Mouse (Mus musculus) embryonic fibroblast, embryonic 13.5 days (primary cell): ENCODE results near the gene Larp4b. TPM values are rescaled to one million over a fixed set of nuclear protein-coding genes. Genes with fewer than 3 reads are reported as not detected.
"Not testable (repeated sequence)": the region's sequence is repeated elsewhere in the genome, so short reads cannot be mapped to it uniquely, and the experiment has no call there.

ENCODE experiments used
- H3K27ac ChIP-seq: 2 replicates; pipeline ENCODE4 v1.5.1; 2012; ENCODE audit warnings: low read length, control low read depth, inconsistent platforms; ENCODE audit not compliant: insufficient read depth
- H3K4me1 ChIP-seq: 2 replicates; pipeline ENCODE4 v1.6.1; 2011; ENCODE audit warnings: low read length; ENCODE audit not compliant: control insufficient read depth, insufficient read depth
- H3K4me3 ChIP-seq: 2 replicates; pipeline ENCODE4 v1.5.1; 2011; ENCODE audit warnings: mild to moderate bottlenecking, control low read depth, low read length; ENCODE audit not compliant: insufficient read depth
- CTCF ChIP-seq: IDR thresholded peaks from 2 replicates; pipeline ENCODE4 v1.5.1; 2011; ENCODE audit warnings: mild to moderate bottlenecking, control low read depth, low read length, moderate library complexity, borderline replicate concordance; ENCODE audit not compliant: insufficient read depth
- POLR2A ChIP-seq: IDR thresholded peaks from 2 replicates; pipeline ENCODE4 v1.6.1; 2011; ENCODE audit warnings: low read depth, mild to moderate bottlenecking, control low read depth, low read length, moderate library complexity
- polyA plus RNA-seq: library from polyadenylated mRNA; stranded (reverse); fragments of >200 nt; gene quantifications from 2 replicates; pipeline ENCODE4 v1.2.4, GENCODE M21; 2011; ENCODE audit warnings: low read depth; ENCODE audit not compliant: missing spikeins, insufficient read length

The Larp4b gene
- 54.6 and 59.6 TPM in 2 replicates for polyA plus RNA-seq

- TF ChIP-seq POLR2A (peak; percentile 95), CTCF (no peak)
- Histone ChIP-seq H3K4me3 (peak within 1 kb of the TSS; percentile 91), H3K27ac (peak within 1 kb of the TSS; percentile 88), H3K4me1 (peaks cover 2% of the 10 kb centered on the region; the same call in 1 of the 2 replicates)
Measured at GRCm38 (mm10) chr13:9093316-9094155, at the start of gene Larp4b. Gene Larp4b, plus strand, starts transcription at chr13:9093881.

GRCm38 (mm10) chr13:9044731-9045130 is 49.0 kb upstream of the Larp4b start:
- H3K4me3 ChIP-seq, result no peak overlapping the region
- no peaks in the 10 kb centered on the region for H3K4me1 ChIP-seq
- no peak overlapping the region for H3K27ac ChIP-seq
- TF ChIP-seq CTCF (no peak), POLR2A (no peak)

- not testable (repeated sequence) for H3K27ac ChIP-seq, H3K4me3 ChIP-seq, H3K4me1 ChIP-seq
Measured at GRCm38 (mm10) chr13:9052049-9052691, 41.5 kb upstream of the Larp4b start.

GRCm38 (mm10) chr13:9057277-9057676 is 36.4 kb upstream of the Larp4b start:
- H3K4me1 ChIP-seq, result no peaks in the 10 kb centered on the region

GRCm38 (mm10) chr13:9058706-9059105 is 35.0 kb upstream of the Larp4b start:
- Histone ChIP-seq H3K4me1 (no peaks in the 10 kb centered on the region), H3K27ac (no peak overlapping the region), H3K4me3 (no peak overlapping the region)
- no peak for TF ChIP-seq CTCF
- no peak for TF ChIP-seq POLR2A

More at GRCm38 (mm10) chr13:9057277-9057676, 36.4 kb upstream of the Larp4b start:
- Histone ChIP-seq H3K27ac (no peak overlapping the region), H3K4me3 (no peak overlapping the region)
- TF ChIP-seq POLR2A (no peak), CTCF (no peak)

- Histone ChIP-seq H3K4me1 (no peaks in the 10 kb centered on the region), H3K27ac (no peak overlapping the region), H3K4me3 (no peak overlapping the region)
- no peak for TF ChIP-seq POLR2A
Measured at GRCm38 (mm10) chr13:9061394-9061793, 32.3 kb upstream of the Larp4b start.

- TF ChIP-seq CTCF (no peak), POLR2A (no peak)
- no peak overlapping the region for H3K27ac ChIP-seq
- no peak overlapping the region for H3K4me3 ChIP-seq
- H3K4me1 ChIP-seq, result no peaks in the 10 kb centered on the region
Measured at GRCm38 (mm10) chr13:9064196-9064595, 29.5 kb upstream of the Larp4b start.

- Histone ChIP-seq H3K4me3 (no peak overlapping the region), H3K4me1 (no peaks in the 10 kb centered on the region), H3K27ac (no peak overlapping the region)
- TF ChIP-seq CTCF (no peak), POLR2A (no peak)
Measured at GRCm38 (mm10) chr13:9066107-9066506, 27.6 kb upstream of the Larp4b start.

GRCm38 (mm10) chr13:9071008-9071407 is 22.7 kb upstream of the Larp4b start:
- no peak for TF ChIP-seq POLR2A
- TF ChIP-seq CTCF, result no peak
- no peak overlapping the region for H3K4me3 ChIP-seq

GRCm38 (mm10) chr13:9073818-9074217 is 19.9 kb upstream of the Larp4b start:
- TF ChIP-seq CTCF (no peak), POLR2A (no peak)
- Histone ChIP-seq H3K4me3 (no peak overlapping the region), H3K4me1 (no peaks in the 10 kb centered on the region), H3K27ac (no peak overlapping the region)

More at GRCm38 (mm10) chr13:9071008-9071407, 22.7 kb upstream of the Larp4b start:
- H3K4me1 ChIP-seq, result no peaks in the 10 kb centered on the region
- H3K27ac ChIP-seq, result no peak overlapping the region
